Comparison of ENCODE assay signal across 8 mouse cellular contexts in the genomic region with DNA sequence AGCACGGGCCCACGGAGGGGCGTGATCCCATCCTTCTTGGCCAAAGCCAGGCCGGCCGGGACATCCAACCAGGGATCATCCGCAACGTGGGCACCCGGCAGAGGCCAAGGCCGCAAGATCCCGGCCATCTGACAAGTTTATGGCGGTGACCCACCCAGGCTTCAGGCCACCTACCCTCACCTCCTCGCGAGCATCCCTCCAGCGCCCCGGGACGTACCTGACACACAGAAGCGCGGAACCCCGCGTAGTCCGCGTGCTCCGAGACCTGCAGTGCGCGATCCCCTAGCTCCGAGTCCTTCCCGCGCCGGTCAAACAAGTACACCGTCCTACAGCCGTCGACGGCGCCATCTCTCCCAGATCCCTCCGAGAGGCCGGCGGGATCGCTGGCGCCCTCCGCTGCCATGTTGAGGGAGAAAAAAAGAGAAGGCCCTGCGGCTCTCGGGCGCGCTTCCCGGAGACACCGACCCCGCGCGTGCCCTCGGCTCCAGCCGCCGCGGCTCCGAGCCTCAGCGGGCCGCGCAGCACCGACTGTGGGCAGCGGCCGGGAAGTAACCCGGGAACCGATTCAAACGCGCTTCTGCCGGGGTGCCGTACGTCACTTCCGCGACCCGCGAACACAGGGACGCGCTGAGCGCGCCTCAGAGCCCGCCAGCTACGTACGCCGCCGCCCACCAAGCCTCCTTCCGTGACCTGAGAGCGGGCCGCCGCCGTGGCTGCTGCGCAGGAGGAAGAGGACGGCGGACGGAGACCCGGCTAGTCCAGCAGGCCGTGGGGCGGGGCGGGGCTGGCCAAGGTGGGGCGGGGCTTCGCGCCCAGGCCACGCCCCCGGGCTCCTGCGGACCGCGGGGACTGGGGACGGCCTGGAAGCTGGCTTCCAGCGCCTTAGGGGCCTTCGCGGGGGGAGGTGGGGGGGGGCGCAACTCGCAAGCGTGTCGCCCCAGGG. TPM values are rescaled to one million over a fixed set of nuclear protein-coding genes. Genes with fewer than 3 reads are reported as not detected.
DNase-seq lines count a peak whose midpoint lies in the region; ATAC-seq lines count a peak whose summit lies in the region.

Gene Smchd1, minus strand, starts transcription at position 582 of the 943 bp plus-strand sequence.

- peak within 1 kb of the TSS; percentile 100 for H3K27ac ChIP-seq in hindbrain, embryonic 14.5 days

- H3K27me3 ChIP-seq in hindbrain, embryonic 14.5 days (ENCODE audit: control insufficient read depth, insufficient read depth, low read length): no peaks in the 10 kb centered on the region

- H3K4me1 ChIP-seq in hindbrain, embryonic 14.5 days (replicated peaks; ENCODE audit: control insufficient read depth, insufficient read depth, low read length): peaks cover 18% of the 10 kb centered on the region

- H3K36me3 ChIP-seq in hindbrain, embryonic 14.5 days (replicated peaks; ENCODE audit: control insufficient read depth, insufficient read depth): no peaks in the 10 kb centered on the region

- no peaks in the 10 kb centered on the region for H3K9me3 ChIP-seq in hindbrain, embryonic 14.5 days (ENCODE audit: control insufficient read depth, low read length)

- peak; percentile 94 for ATAC-seq in hindbrain, embryonic 14.5 days (ENCODE audit: low FRiP score)

- WGBS in hindbrain, embryonic 14.5 days: under 1% methylated on average over 104 of the region's 109 CpGs

- peak within 1 kb of the TSS; percentile 99 for H3K9ac ChIP-seq in hindbrain, embryonic 14.5 days

- peak; percentile 91 for DNase-seq in T-cell, adult 2 months (ENCODE audit: low spot score)
- DNase-seq in cerebellum, postnatal 25 days: peak; percentile 95
- DNase-seq in frontal cortex, postnatal 25 days (ENCODE audit: low spot score in 2 of 2): peak; percentile 85 to 87
- peak; percentile 88 for DNase-seq in hindbrain, embryonic 14.5 days (ENCODE audit: low spot score)
- DNase-seq in layer of hippocampus, postnatal 36 days: peak; percentile 93
- DNase-seq in lung, postnatal 25 days (ENCODE audit: low spot score): peak; percentile 96
- DNase-seq in retina, adult 2 months (ENCODE audit: low read depth, low spot score): peak; percentile 71
- DNase-seq in thymus, postnatal 25 days: peak; percentile 92

- peak within 1 kb of the TSS; percentile 84 for H3K4me2 ChIP-seq in hindbrain, embryonic 14.5 days (replicated peaks)

- peak within 1 kb of the TSS; percentile 83 for H3K4me3 ChIP-seq in hindbrain, embryonic 14.5 days (replicated peaks; ENCODE audit: low read length)

RNA-seq across cellular contexts. Expression of gene Smchd1, which starts in this region (rescaled TPM):
- 60.3 and 64.3 TPM in 2 replicates for polyA plus RNA-seq in hindbrain, embryonic 14.5 days (2014; fragmentation: Nextera tagmentation; extraction: Ambion mirVana)
- 10 to 100 TPM; 32.0 to 39.4 TPM for total RNA-seq in layer of hippocampus, postnatal 36 days (2021)

Comparison
In these comparisons a context has a peak if more than half of its experiments do, and no peak if none do; other contexts are left out.
1. Peak in every context shown above with its lines: DNase-seq, ATAC-seq, H3K4me3 ChIP-seq and H3K27ac ChIP-seq.